Comparison of ENCODE assay signal across 9 mouse cellular contexts in the genomic region with DNA sequence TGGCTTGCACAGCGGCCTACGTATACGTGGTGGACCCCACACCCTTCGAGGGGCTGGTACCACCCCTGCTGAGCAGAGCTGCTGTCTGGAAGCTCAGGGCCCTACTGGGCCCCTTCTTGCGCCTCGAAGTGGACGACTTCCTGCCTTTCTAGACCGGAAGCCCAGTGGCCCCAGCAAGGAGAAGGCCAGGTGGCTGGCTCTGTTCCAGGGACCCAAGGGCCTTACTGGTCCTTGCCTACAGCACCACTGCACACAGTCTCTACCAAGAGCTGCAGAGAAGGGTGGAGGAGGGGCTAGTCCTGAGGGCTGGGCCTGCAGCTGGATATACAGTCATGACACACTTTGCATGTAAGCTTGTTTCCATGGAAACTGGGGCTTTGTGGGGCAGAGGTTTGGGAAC. TPM values are rescaled to one million over a fixed set of nuclear protein-coding genes. Genes with fewer than 3 reads are reported as not detected.
A peak's percentile ranks its signal among the peaks of the same experiment; 100 is the strongest.
DNase-seq lines count a peak whose midpoint lies in the region; ATAC-seq and TF ChIP-seq lines count a peak whose summit lies in the region.
"Had no signal": no experiment of that assay in that cellular context is flagged by ENCODE, and none has a peak within 500 bp of the region (broad histone marks: within the 10 kb centered on the region; RNA-seq: fewer than 3 reads in every experiment).

No protein-coding gene starts in this region.

- H3K4me3 ChIP-seq in lung, embryonic 14.5 days (ENCODE audit: low read depth, low read length), result no peak overlapping the region
- H3K4me3 ChIP-seq in forebrain, embryonic 14.5 days (ENCODE audit: low read depth, low read length), result no peak overlapping the region
- no peak overlapping the region for H3K4me3 ChIP-seq in olfactory bulb, adult 2 months (ENCODE audit: insufficient read depth, low read depth, low read length)

- no peak for TF ChIP-seq CTCF in lung, embryonic 14.5 days (IDR thresholded peaks at IDR 0.05; ENCODE audit: low read depth)
- no peak for TF ChIP-seq CTCF in olfactory bulb, adult 2 months (IDR thresholded peaks at IDR 0.05; ENCODE audit: insufficient read depth, low read depth, low read length)

- H3K36me3 ChIP-seq in lung, embryonic 14.5 days (ENCODE audit: insufficient read depth), result peaks cover 27% of the 10 kb centered on the region
- H3K36me3 ChIP-seq in forebrain, embryonic 14.5 days (ENCODE audit: control insufficient read depth, insufficient read depth, low read length), result peaks cover 29% of the 10 kb centered on the region

- peak; percentile 76 for DNase-seq in lung, embryonic 14.5 days
- no peak for DNase-seq in lung, adult 18-20 months
- DNase-seq in adrenal gland, postnatal 14 days, result peak; percentile 76
- DNase-seq in forebrain, embryonic 14.5 days (ENCODE audit: low spot score), result peak; percentile 38
- DNase-seq in kidney, postnatal 36 days, result peak; percentile 11 to 48
- no peak for DNase-seq in spleen, postnatal 14 days (ENCODE audit: low spot score in 2 of 2)

- peaks cover 8% of the 10 kb centered on the region; the same call in 1 of the 2 replicates for H3K4me1 ChIP-seq in lung, embryonic 14.5 days (ENCODE audit: insufficient read depth)
- H3K4me1 ChIP-seq in forebrain, embryonic 14.5 days (ENCODE audit: control insufficient read depth, insufficient read depth, low read length), result no peaks in the 10 kb centered on the region
- H3K4me1 ChIP-seq in olfactory bulb, adult 2 months (ENCODE audit: control insufficient read depth, insufficient read depth, low read length), result peaks cover 55% of the 10 kb centered on the region

- ATAC-seq in lung, embryonic 14.5 days (ENCODE audit: insufficient read depth), result peak; percentile 82
- ATAC-seq in forebrain, embryonic 14.5 days, result 0 out of 2 replicates have a peak, but pooled peaks have one; percentile 36
- no peak for ATAC-seq in erythroid progenitor cell, adult 5-6 weeks (replicated peaks; ENCODE audit: low FRiP score, poor library complexity, severe bottlenecking)

- WGBS in lung, embryonic 14.5 days, result 22% methylated on average over 8 of the region's 8 CpGs
- WGBS in forebrain, embryonic 14.5 days, result 65% methylated on average over 8 of the region's 8 CpGs
- WGBS in olfactory bulb, adult 2 months, result 48% methylated on average over 8 of the region's 8 CpGs

- H3K9me3 ChIP-seq in lung, embryonic 14.5 days (ENCODE audit: low read depth, low read length), result no peaks in the 10 kb centered on the region
- H3K9me3 ChIP-seq in forebrain, embryonic 14.5 days (replicated peaks; ENCODE audit: control insufficient read depth, low read length), result no peaks in the 10 kb centered on the region

- no peaks in the 10 kb centered on the region for H3K27me3 ChIP-seq in lung, embryonic 14.5 days (ENCODE audit: insufficient read depth, low read length)
- no peaks in the 10 kb centered on the region for H3K27me3 ChIP-seq in forebrain, embryonic 14.5 days (replicated peaks; ENCODE audit: control insufficient read depth, insufficient read depth, low read length)

- no peak overlapping the region for H3K4me2 ChIP-seq in lung, embryonic 14.5 days
- H3K4me2 ChIP-seq in forebrain, embryonic 14.5 days (ENCODE audit: low read length), result no peak overlapping the region

- peak overlapping the region; percentile 43; the same call in 1 of the 2 replicates for H3K27ac ChIP-seq in lung, embryonic 14.5 days (ENCODE audit: low read depth)
- peak overlapping the region; percentile 27; the same call in 1 of the 2 replicates for H3K27ac ChIP-seq in forebrain, embryonic 14.5 days (ENCODE audit: low read depth, low read length)
- H3K27ac ChIP-seq in olfactory bulb, adult 2 months (ENCODE audit: insufficient read depth, low read depth, low read length), result peak overlapping the region; percentile 29
- H3K27ac ChIP-seq: liver, embryonic 14.5 days had no signal

- no peak for TF ChIP-seq POLR2A in olfactory bulb, adult 2 months (IDR thresholded peaks at IDR 0.05; ENCODE audit: insufficient read depth, low read depth, low read length)

- no peak overlapping the region for H3K9ac ChIP-seq in lung, embryonic 14.5 days
- H3K9ac ChIP-seq in forebrain, embryonic 14.5 days (ENCODE audit: low read length), result no peak overlapping the region
- H3K9ac ChIP-seq: liver, embryonic 14.5 days had no signal

RNA-seq across cellular contexts. Expression of a gene that starts 2.3 kb away (rescaled TPM):
- not detected in 2 replicates for polyA plus RNA-seq in lung, embryonic 14.5 days (2014; fragmentation: Nextera tagmentation; extraction: Ambion mirVana)
- total RNA-seq in adrenal gland, postnatal 14 days (2021), result not detected in 2 replicates
- 0.13 and 0.16 TPM in 2 replicates for polyA plus RNA-seq in forebrain, embryonic 14.5 days (2014; fragmentation: Nextera tagmentation; extraction: Ambion mirVana)
- polyA plus RNA-seq in olfactory bulb, adult 2 months (2012; ENCODE audit: insufficient read depth, insufficient read length, low replicate concordance, missing spikeins), result not detected in 2 replicates
- total RNA-seq in erythroid progenitor cell, adult 5-6 weeks (2015; ENCODE audit: low replicate concordance), result not detected in 2 replicates
- total RNA-seq in erythroid progenitor cell, adult 5-6 weeks (2017; ENCODE audit: low replicate concordance), result not detected in 2 replicates
- polyA plus RNA-seq: liver, embryonic 14.5 days had no signal

RNA-seq across cellular contexts. Expression of a gene that starts 14.9 kb away (rescaled TPM):
- polyA plus RNA-seq in lung, embryonic 14.5 days (2014; fragmentation: Nextera tagmentation; extraction: Ambion mirVana), result 22.0 and 23.8 TPM in 2 replicates
- 18.6 and 22.0 TPM in 2 replicates for total RNA-seq in adrenal gland, postnatal 14 days (2021)
- polyA plus RNA-seq in forebrain, embryonic 14.5 days (2014; fragmentation: Nextera tagmentation; extraction: Ambion mirVana), result 5.9 and 10.2 TPM in 2 replicates
- not detected in 2 replicates for polyA plus RNA-seq in olfactory bulb, adult 2 months (2012; ENCODE audit: insufficient read depth, insufficient read length, low replicate concordance, missing spikeins)
- total RNA-seq in erythroid progenitor cell, adult 5-6 weeks (2015; ENCODE audit: low replicate concordance), result 1.4 TPM in 1 of 2 replicates, not detected in the other
- total RNA-seq in erythroid progenitor cell, adult 5-6 weeks (2017; ENCODE audit: low replicate concordance), result 2.2 TPM in 1 of 2 replicates, not detected in the other

RNA-seq across cellular contexts. Expression of a gene that starts 28.5 kb away (rescaled TPM):
- polyA plus RNA-seq in lung, embryonic 14.5 days (2014; fragmentation: Nextera tagmentation; extraction: Ambion mirVana), result 74.1 and 81.3 TPM in 2 replicates
- 41.0 and 47.0 TPM in 2 replicates for total RNA-seq in adrenal gland, postnatal 14 days (2021)
- polyA plus RNA-seq in forebrain, embryonic 14.5 days (2014; fragmentation: Nextera tagmentation; extraction: Ambion mirVana), result 95.0 and 95.4 TPM in 2 replicates
- polyA plus RNA-seq in olfactory bulb, adult 2 months (2012; ENCODE audit: insufficient read depth, insufficient read length, low replicate concordance, missing spikeins), result not detected in 2 replicates
- 51.2 and 52.4 TPM in 2 replicates for total RNA-seq in erythroid progenitor cell, adult 5-6 weeks (2015; ENCODE audit: low replicate concordance)
- 20.2 and 30.0 TPM in 2 replicates for total RNA-seq in erythroid progenitor cell, adult 5-6 weeks (2017; ENCODE audit: low replicate concordance)

RNA-seq across cellular contexts. Expression of a gene that starts 28.5 kb away (rescaled TPM):
- 776 and 804 TPM in 2 replicates for polyA plus RNA-seq in lung, embryonic 14.5 days (2014; fragmentation: Nextera tagmentation; extraction: Ambion mirVana)
- total RNA-seq in adrenal gland, postnatal 14 days (2021), result 139 and 155 TPM in 2 replicates
- polyA plus RNA-seq in forebrain, embryonic 14.5 days (2014; fragmentation: Nextera tagmentation; extraction: Ambion mirVana), result 527 and 537 TPM in 2 replicates
- not detected in 2 replicates for polyA plus RNA-seq in olfactory bulb, adult 2 months (2012; ENCODE audit: insufficient read depth, insufficient read length, low replicate concordance, missing spikeins)
- total RNA-seq in erythroid progenitor cell, adult 5-6 weeks (2015; ENCODE audit: low replicate concordance), result 144 and 145 TPM in 2 replicates
- total RNA-seq in erythroid progenitor cell, adult 5-6 weeks (2017; ENCODE audit: low replicate concordance), result 76.8 and 133 TPM in 2 replicates

RNA-seq across cellular contexts. Expression of a gene that starts 38.1 kb away (rescaled TPM):
- polyA plus RNA-seq in lung, embryonic 14.5 days (2014; fragmentation: Nextera tagmentation; extraction: Ambion mirVana), result 1.5 and 2.5 TPM in 2 replicates
- not detected in 2 replicates for total RNA-seq in adrenal gland, postnatal 14 days (2021)
- polyA plus RNA-seq in forebrain, embryonic 14.5 days (2014; fragmentation: Nextera tagmentation; extraction: Ambion mirVana), result 1.8 TPM in 1 of 2 replicates, not detected in the other
- polyA plus RNA-seq in olfactory bulb, adult 2 months (2012; ENCODE audit: insufficient read depth, insufficient read length, low replicate concordance, missing spikeins), result not detected in 2 replicates
- not detected in 2 replicates for total RNA-seq in erythroid progenitor cell, adult 5-6 weeks (2015; ENCODE audit: low replicate concordance)
- total RNA-seq in erythroid progenitor cell, adult 5-6 weeks (2017; ENCODE audit: low replicate concordance), result 4.1 TPM in 1 of 2 replicates, not detected in the other

Comparison
In these comparisons a context has a peak if more than half of its experiments do, and no peak if none do; other contexts are left out.
1. DNase-seq: peak in lung, embryonic 14.5 days (single experiment), adrenal gland, postnatal 14 days (single experiment), forebrain, embryonic 14.5 days (single experiment) and kidney, postnatal 36 days (2 of 2); none in lung, adult 18-20 months (0 of 2) and spleen, postnatal 14 days (0 of 2).
2. Peak in every context shown above with its lines, with median percentiles within 50 percentile points of each other: H3K27ac ChIP-seq.